Mouse (Mus musculus) olfactory bulb, adult 2 months (tissue): Measurements from ENCODE around the gene Ceacam16. TPM values are rescaled to one million over a fixed set of nuclear protein-coding genes. Genes with fewer than 3 reads are reported as not detected.

Experiments used
- H3K27ac ChIP-seq: fragments of 200-500 bp; 2 replicates; pipeline ENCODE4 v1.5.1; 2012; ENCODE audit warnings: low read depth, low read length; ENCODE audit not compliant: insufficient read depth
- H3K4me1 ChIP-seq: fragments of 200-500 bp; 2 replicates; pipeline ENCODE4 v1.6.1; 2012; ENCODE audit warnings: low read length; ENCODE audit not compliant: control insufficient read depth, insufficient read depth
- H3K4me3 ChIP-seq: fragments of 200-500 bp; 2 replicates; pipeline ENCODE4 v1.5.1; 2012; ENCODE audit warnings: mild to moderate bottlenecking, low read depth, low read length, moderate library complexity; ENCODE audit not compliant: insufficient read depth
- CTCF ChIP-seq: fragments of 200-500 bp; IDR thresholded peaks from 2 replicates; pipeline ENCODE4 v1.5.1; 2012; ENCODE audit warnings: low read depth, mild to moderate bottlenecking, low read length, moderate library complexity; ENCODE audit not compliant: insufficient read depth
- POLR2A ChIP-seq: fragments of 200-500 bp; IDR thresholded peaks from 2 replicates; pipeline ENCODE4 v1.6.1; 2012; ENCODE audit warnings: mild to moderate bottlenecking, low read depth, low read length, moderate library complexity; ENCODE audit not compliant: insufficient read depth
- WGBS: fragments of 180-500 bp; shearing (Covaris S2); methylation state at CpG from one replicate; pipeline ENCODE4 v1.1.7; 2018; 5-methylcytosine and 5-hydroxymethylcytosine counted together
- polyA plus RNA-seq: library from polyadenylated mRNA; stranded (reverse); fragments of >200 nt; gene quantifications from 2 replicates; pipeline ENCODE4 v1.2.4, GENCODE M21; 2012; ENCODE audit warnings: low replicate concordance; ENCODE audit not compliant: missing spikeins, insufficient read depth, insufficient read length

The Ceacam16 gene
- polyA plus RNA-seq, 1 experiment = not detected

DNA sequence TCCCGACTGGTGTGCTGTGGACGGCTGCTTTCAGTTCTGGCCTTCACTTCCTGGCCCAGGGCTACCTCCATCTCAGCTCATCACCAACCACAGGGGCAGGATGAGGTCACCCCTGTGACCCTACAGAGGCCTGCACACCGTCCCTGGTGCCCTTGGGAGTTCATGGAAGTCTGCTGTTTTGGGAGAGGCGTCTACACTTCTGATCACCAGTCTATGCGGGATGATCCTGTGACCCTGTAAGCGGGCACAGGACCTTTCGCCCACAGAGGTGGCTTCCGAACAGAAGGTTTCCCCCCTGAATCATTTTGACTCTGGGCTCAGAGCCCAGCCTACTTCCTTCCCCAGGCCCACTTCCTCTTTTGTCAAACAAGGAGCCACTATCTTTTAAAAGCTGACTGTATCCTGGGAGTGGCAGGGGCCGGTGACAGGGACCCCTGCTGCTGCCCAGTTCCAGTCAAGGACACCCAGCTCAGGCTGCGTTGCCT, 10.1 kb upstream of the Ceacam16 start:
- Histone ChIP-seq H3K4me1 (no peaks in the 10 kb centered on the region), H3K27ac (no peak overlapping the region), H3K4me3 (no peak overlapping the region)
- 69% methylated on average over 10 of the region's 10 CpGs for WGBS
- TF ChIP-seq CTCF (no peak), POLR2A (no peak)

DNA sequence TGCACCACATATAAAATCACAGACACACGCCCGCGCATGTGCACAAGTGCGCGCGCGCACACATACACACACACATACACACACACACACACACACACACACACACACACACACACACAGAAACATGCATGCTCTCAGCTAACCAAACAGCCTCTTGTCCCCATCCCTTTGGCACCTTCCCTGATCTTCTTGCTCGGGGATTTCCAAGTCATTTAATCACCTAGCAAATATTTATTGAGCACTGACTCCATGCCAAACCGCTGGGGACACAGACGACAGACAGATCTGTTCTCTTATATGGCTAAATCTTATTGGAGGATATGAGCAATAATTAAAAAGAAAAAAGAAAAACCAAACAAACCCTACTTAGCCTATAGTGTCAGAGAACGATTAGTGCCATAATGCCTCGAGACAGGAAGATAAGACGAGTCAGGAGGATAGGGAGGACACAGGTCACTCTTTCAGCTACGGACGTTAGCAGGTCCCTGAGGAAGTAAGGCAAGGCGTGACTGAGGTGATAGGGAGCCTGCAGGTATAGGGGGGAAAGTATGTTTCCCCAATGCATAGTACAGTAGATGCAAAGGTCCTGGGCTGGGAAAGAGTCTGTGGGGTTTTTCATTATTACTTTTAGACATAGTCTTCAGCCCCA, 6.8 kb upstream of the Ceacam16 start:
- Histone ChIP-seq H3K27ac (no peak overlapping the region), H3K4me1 (peaks cover 8% of the 10 kb centered on the region), H3K4me3 (no peak overlapping the region)
- no peak for TF ChIP-seq POLR2A
- TF ChIP-seq CTCF = no peak
- 87% methylated on average over 16 of the region's 16 CpGs for WGBS

DNA sequence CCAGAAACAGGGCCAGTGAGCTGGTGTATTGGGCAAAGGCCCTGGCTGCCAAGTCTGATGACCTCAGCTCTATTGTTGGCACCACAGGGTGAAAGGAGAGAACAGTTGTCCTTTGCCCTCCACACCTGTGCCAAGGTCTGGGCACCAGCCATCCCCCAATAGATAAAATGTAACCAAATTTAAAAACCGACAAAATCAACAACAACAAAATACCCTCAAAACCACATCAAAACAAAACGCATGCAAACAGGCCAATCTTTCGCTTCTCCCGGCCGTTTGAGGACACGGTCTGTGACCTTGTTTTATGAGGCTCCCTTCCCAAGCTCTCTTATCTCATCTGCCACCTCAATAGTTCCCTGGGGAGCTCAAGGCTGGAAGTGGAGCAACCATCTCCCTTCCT, 5.4 kb upstream of the Ceacam16 start:
- TF ChIP-seq CTCF = no peak
- TF ChIP-seq POLR2A = no peak
- H3K4me3 ChIP-seq = no peak overlapping the region
- 95% methylated on average over 6 of the region's 6 CpGs for WGBS
- H3K4me1 ChIP-seq = peaks cover 8% of the 10 kb centered on the region
- no peak overlapping the region for H3K27ac ChIP-seq

DNA sequence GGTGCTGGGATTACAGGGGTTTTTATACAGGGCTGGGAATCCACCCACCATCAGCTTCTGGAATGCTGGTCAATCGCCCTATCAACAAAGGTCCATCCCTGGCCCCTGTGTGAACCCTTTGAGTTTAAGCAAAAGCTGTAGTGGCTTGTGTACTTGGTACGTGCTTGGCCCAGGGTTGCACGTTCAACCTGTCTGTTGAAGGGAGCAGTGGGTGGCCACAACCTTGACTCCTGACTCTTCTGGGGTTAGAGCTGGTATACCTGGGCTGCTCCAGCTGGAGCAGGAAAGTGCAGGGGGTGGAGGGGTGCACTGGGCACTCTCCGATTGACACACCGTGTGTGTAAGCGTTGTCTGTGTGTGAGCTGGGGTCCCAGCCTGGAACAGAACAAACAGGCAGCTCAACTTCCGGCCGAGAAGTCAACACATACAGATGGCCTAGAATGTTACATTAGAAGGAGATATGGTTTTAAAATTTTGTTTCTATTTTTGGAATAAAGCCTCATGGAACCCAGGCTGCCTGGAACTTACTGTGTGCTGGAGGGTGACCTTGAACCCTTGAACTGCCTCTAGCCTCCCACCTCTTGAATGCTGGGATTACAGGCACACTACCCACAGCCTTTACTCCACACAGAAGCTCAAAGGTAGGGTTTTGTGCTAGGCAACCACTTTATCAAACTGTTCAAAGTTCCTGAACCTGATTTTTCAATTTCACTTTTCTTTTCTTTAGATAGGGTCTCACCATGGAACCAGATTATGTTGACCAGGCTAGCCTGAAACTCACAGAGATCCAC, 4.3 kb upstream of the Ceacam16 start:
- no peak for TF ChIP-seq CTCF
- no peak for TF ChIP-seq POLR2A
- 86% methylated on average over 8 of the region's 8 CpGs for WGBS
- Histone ChIP-seq H3K4me1 (peaks cover 8% of the 10 kb centered on the region), H3K27ac (no peak overlapping the region), H3K4me3 (no peak overlapping the region)

DNA sequence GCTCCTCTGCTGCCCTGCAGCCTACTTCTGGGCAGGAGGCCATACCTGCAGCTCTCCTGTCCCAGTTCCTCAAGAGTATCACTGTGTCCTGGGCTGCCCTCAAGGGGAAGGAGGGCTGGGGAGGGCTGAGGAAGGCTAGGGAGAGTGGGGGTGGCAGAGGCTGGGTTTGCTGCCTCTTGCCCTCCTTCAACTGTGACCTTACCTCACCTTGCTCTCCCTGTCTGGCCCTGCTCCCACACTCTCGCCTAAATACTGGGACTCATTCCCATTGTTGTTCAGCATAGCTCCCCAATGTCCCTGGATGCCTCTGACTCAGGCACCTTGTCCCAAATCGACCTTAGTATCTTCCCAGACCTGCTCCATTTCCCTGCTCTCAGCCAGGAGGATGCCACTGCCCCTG, 3.1 kb upstream of the Ceacam16 start:
- H3K4me3 ChIP-seq = no peak overlapping the region
- H3K27ac ChIP-seq = no peak overlapping the region
- H3K4me1 ChIP-seq = peaks cover 8% of the 10 kb centered on the region
- 38% methylated on average over 2 of the region's 2 CpGs for WGBS
- TF ChIP-seq POLR2A (no peak), CTCF (no peak)

- Histone ChIP-seq H3K4me3 (no peak overlapping the region), H3K27ac (no peak overlapping the region), H3K4me1 (peaks cover 8% of the 10 kb centered on the region)
- WGBS = 72% methylated on average over 10 of the region's 10 CpGs
- TF ChIP-seq CTCF = no peak
These were observed 1.4 kb downstream of the Ceacam16 start for GRCm38 (mm10) chr7:19859740-19860139.

DNA sequence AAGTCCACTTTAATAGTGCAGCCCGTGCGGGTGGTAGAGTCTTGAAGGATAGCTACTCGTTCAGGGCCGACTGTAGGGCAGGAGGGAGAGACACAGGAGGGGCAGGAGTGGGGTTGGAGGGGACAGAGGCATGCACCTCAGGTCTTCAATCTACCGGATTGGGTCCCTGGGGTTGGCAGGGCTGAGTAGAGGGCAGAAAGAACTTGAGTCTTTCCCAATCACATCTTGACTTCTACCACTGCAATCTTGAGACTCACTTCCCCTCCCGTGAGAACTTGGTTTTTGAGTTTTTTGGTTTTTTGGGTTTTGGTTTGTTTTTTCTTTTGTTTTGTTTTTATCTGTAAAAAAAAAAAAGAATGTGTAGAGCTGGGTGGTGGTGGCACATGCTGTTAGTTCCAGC, 4.8 kb downstream of the Ceacam16 start:
- 87% methylated on average over 6 of the region's 6 CpGs for WGBS
- H3K4me3 ChIP-seq = no peak overlapping the region
- H3K27ac ChIP-seq = no peak overlapping the region
- H3K4me1 ChIP-seq = 0 out of 2 replicates have a peak, but pooled peaks cover 7% of the 10 kb centered on the region
- TF ChIP-seq POLR2A = no peak
- no peak for TF ChIP-seq CTCF

- 87% methylated on average over 5 of the region's 5 CpGs for WGBS
- TF ChIP-seq POLR2A = no peak
- TF ChIP-seq CTCF = no peak
- Histone ChIP-seq H3K4me1 (0 out of 2 replicates have a peak, but pooled peaks cover 7% of the 10 kb centered on the region), H3K27ac (no peak overlapping the region), H3K4me3 (no peak overlapping the region)
These were observed 5.4 kb downstream of the Ceacam16 start for GRCm38 (mm10) chr7:19855663-19856062.

GRCm38 (mm10) chr7:19853526-19853925, 7.6 kb downstream of the Ceacam16 start:
- Histone ChIP-seq H3K4me1 (0 out of 2 replicates have a peak, but pooled peaks cover 7% of the 10 kb centered on the region), H3K27ac (no peak overlapping the region), H3K4me3 (no peak overlapping the region)
- no peak for TF ChIP-seq CTCF
- TF ChIP-seq POLR2A = no peak
- 93% methylated on average over 20 of the region's 20 CpGs for WGBS
